Mouse (Mus musculus): Measurements from ENCODE around the gene Pax1. TPM values are rescaled to one million over a fixed set of nuclear protein-coding genes. Genes with fewer than 3 reads are reported as not detected.

Pax1 gene
- total RNA-seq, 2 experiments from 2014 or later = not detected

DNA sequence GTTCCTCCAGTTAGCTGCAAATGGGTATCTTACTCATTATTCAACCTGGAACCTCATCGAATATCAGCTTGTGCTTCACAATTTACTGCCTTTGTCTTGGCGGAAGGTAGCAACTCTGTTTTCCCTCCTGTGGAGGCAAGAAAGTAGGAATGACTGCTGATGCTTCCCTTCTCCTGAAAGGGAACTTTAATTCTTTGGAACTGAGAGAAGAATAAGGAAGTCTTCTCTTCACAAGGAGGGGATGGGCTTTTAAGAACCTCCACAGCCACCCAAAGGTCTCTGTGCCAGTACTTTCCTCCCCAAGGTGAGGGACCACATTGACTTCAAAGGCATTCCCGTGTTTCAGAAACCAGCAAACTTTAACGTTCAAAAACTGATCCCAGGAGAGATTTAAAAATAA lies 10.1 kb downstream of the Pax1 start:
- peak in 1 of 2 experiments; percentile 8 for DNase-seq (ENCODE audit: low spot score in 2 of 2)

GRCm38 (mm10) chr2:147372947-147373666 lies 11.4 kb downstream of the Pax1 start:
- peak in 1 of 2 experiments; percentile 11 for DNase-seq (ENCODE audit: low spot score in 2 of 2)

DNA sequence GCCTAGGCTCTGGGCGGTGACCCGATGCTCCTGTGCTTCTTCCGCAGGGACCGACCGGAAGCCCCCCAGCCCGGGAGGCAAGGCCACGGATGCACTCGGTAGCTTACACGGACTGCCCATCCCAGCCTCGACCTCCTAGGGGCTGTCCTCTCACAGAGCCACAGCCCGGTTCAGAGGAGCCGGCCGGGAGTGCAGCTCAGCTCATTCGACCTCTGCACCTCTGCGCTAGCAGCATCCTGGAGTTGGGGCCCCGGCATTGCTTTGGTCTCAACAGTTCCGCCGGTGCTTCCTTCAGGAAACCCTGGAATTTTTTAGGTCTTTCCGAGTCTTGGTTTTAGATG lies 11.9 kb downstream of the Pax1 start:
- no peak for DNase-seq (ENCODE audit: low spot score in 2 of 2)

DNA sequence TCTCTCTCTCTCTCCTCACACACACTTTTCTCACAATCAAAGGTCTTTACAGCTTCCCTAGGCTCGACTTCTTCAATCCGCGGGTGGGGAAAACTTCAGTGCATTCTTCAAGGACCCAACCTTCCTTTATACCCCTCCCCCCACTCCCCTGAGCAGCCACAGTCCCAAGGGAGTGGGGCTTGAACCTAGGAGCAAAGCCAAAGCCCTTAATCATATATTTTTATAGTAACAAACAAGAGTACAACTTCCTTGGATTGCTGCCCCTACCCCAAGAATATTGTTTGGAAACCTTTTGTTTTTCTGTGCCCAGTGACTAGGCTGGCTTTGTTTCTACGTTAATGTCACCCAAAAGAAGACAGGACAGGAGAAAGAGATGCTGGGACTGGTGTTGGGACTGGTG lies 12.5 kb downstream of the Pax1 start:
- peak in 1 of 2 experiments; percentile 8 for DNase-seq (ENCODE audit: low spot score in 2 of 2)

GRCm38 (mm10) chr2:147375019-147375715 lies 13.4 kb downstream of the Pax1 start:
- DNase-seq (ENCODE audit: low spot score in 2 of 2) = peak in 1 of 2 experiments; percentile 6

- DNase-seq (ENCODE audit: low spot score in 2 of 2) = peak; percentile 62 to 77
Measured at GRCm38 (mm10) chr2:147378934-147379333, 17.2 kb downstream of the Pax1 start.

DNA sequence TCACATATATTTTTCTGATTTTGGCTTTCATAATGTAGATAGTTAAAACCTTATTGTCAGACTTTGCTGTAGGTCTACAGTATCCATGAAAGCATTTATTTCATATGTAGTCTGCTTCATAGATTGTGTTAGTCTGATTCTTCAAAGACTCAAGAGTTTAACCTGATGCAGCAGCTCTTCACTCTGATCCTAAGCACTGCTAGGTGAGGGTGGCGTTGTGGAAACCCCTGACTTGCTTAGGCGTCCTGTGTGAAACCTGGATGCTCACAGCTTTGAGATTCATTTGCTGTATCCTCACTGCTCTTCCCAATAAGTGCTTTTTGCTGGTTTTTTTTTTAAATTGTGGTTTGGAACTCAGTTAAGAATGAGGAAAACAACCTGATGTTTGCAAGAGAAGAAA lies 21.6 kb downstream of the Pax1 start:
- DNase-seq (ENCODE audit: low spot score in 2 of 2) = no peak

DNA sequence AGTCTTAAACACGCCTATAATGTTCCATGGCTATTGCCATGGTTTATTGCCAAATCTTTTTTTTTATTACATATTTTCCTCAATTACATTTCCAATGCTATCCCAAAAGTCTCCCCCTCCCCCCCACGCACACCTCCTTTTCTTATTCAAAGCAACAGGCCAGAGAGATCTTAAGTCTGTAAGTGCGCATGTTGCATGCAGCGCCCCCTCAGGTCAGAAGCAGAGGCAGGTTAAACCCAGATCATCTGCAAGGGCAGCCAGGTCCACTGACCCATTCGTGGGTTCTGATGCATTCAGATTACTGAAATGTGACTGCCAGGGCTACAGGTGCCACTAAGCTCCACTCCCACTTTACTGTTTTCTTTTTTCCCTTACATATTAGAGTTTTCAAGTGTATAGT lies 25.2 kb downstream of the Pax1 start:
- no peak for DNase-seq (ENCODE audit: low spot score in 2 of 2)

DNA sequence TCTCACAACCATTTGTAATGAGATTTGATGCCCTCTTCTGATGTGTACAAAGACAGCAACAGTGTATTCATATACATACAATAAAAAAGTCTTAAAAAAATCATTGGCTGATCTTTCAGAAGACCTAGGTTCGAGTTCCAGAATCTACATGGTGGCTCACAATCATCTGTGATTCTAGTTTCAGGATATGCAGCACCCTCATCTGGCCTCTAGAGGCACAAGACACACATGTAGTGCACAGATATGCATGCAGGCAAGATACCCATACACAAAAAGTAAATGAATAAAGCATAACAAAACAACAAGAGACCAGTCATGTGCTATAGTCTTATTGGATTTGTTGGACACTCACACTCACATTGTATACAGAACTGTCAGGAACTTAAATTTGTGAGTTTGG lies 47.6 kb downstream of the Pax1 start:
- DNase-seq (ENCODE audit: low spot score in 2 of 2) = no peak

DNA sequence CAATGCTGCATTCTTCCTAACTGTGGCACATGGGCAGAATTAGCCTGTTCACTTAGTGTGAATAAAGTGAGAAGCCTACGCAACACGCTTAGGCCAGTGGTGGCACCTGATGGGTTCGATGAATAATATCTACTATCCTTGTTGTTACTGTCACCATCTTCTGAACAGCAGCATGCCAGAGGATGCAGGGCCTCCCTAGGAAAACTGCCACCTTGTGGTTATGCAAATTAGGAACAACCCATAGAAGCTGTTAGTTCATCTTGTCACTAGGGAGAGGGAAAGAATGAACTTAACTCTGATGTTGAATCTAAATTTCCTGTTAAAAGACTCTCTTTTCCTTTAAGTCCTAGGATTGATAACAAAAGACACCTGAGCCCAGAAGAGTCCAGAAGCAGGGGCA lies 53.3 kb downstream of the Pax1 start:
- DNase-seq (ENCODE audit: low spot score in 2 of 2) = no peak

GRCm38 (mm10) chr2:147424582-147425255 lies 63.0 kb downstream of the Pax1 start:
- DNase-seq (ENCODE audit: low spot score in 2 of 2) = no peak

GRCm38 (mm10) chr2:147429607-147430356 lies 68.1 kb downstream of the Pax1 start:
- no peak for DNase-seq (ENCODE audit: low spot score in 2 of 2)

DNA sequence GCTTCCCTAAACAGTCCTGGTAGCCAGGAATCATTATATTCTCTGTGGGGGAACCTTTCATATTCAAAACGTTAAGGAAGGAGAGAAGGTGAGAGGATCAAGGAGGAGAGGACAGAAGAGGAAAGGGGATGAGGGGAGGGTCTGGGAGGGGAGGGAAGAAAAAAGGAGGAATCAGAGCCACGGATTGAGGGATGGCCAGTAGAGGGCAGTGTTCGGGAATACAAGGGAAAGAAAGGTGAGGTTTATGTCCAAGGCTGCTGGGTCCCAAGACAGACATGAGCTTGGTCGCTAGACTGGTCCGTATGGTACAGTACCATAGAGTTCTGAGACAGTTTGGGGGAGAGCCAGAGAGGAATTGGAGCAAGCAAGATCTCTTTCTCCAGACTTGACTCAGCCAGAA lies 71.4 kb downstream of the Pax1 start:
- DNase-seq (ENCODE audit: low spot score in 2 of 2) = peak; percentile 24 to 49

Other genes starting within 250 kb of the Pax1 start
- gene Nkx2-2, start 167.7 kb upstream of the Pax1 start, total RNA-seq (2021) = 10 to 100 TPM; 11.7 to 15.4 TPM